Mouse (Mus musculus): ENCODE results near the gene Gstp2.

The Gstp2 gene

DNA sequence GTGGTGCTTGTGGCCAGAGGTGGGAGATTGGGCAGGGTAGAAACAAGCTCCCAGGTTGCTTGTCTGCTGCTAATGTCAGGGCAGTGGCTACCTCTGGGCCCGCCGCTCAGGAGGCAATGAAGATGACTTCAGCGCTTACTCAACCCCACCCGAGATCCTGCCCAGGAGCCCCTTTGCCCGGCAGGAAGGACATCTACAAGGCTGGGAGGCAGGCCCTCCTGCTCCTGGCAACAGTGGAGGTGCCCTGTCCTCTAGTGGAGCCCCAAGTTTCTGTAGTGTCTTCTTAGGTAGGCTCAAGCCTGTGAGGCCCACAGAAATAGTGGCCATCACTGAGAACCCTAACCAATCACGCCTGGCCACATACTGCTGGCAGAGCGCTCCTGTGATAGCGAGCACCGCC, 40.7 kb downstream of the Gstp2 start:
- no peak for DNase-seq

DNA sequence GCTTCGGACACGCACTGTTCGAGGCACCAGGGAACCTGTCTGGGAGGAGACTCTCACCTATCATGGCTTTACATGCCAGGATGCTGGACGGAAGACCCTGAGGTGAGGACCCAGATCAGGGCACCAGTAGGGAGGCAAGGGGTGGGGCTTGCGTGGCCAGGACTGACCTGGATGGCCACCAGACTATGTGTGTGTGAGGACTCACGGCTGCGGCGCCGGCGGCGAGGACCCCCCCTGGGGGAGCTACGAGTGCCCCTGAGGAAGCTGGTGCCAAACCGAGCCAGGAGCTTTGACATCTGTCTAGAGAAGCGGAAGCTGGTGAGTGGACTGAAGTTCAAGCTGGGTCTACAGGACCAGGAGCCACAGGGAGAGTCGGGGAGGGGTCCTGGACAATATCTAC, 41.5 kb downstream of the Gstp2 start:
- no peak for DNase-seq

DNA sequence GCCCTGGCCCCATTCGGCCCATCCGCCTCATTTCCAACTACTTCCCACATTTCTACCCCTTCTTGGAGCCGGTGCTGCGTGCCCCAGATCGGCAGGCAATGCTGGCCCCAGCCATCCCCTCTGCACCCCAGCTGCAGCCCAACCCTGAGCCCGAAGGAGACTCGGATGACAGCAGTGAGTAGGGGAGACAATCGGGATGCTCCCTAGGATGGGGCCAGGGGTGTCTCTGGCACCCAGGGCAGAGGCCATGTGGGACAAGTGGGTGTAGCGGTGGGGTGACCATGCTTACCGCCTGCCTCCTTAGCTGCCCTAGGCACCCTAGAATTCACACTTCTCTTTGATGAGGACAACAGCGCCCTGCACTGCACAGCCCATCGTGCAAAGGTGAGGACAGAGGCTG, 42.2 kb downstream of the Gstp2 start:
- no peak for DNase-seq

DNA sequence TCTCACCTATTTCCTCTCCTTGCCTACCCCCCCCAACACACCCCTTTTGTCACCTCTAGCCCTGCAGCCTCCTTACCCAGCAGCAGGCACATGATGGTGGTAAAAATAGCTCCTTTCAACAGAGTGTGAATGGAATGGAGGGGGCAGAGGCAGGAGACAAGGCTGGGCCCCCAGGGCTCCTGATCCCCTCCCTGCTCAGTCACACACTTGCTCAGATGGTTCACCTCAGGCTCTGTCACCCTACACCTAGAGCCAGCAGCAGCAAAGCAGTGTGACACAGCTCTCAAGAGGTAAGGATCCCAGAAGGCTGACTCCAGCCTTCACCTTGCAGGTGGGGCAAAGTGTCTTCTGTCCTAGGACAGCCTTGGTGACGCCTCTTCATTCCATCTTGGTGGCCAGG, 42.7 kb downstream of the Gstp2 start, which contains the start of gene Doc2g:
Gene Doc2g (plus strand): TSS at position 202 of the 400 bp plus-strand sequence.
- DNase-seq = no peak

DNA sequence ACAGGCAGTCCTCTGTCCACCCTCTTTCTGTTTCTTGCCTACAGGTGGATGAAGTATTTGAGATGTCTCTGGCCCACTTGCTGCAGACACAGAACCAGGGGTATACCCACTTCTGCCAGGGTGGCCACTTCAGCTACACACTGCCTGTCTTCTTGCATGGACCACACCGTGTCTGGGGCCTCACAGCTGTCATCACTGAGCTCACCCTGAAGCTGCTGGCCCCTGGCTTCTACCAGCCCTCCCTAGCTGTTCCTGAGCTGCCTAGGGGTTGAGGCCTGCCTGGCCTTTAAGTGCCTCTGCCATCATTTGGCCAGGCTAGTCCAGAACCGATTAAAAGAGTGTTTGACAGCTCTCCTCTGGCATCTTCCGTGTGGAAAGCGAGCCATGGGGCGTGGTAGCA, 44.1 kb downstream of the Gstp2 start:
- no peak for DNase-seq

DNA sequence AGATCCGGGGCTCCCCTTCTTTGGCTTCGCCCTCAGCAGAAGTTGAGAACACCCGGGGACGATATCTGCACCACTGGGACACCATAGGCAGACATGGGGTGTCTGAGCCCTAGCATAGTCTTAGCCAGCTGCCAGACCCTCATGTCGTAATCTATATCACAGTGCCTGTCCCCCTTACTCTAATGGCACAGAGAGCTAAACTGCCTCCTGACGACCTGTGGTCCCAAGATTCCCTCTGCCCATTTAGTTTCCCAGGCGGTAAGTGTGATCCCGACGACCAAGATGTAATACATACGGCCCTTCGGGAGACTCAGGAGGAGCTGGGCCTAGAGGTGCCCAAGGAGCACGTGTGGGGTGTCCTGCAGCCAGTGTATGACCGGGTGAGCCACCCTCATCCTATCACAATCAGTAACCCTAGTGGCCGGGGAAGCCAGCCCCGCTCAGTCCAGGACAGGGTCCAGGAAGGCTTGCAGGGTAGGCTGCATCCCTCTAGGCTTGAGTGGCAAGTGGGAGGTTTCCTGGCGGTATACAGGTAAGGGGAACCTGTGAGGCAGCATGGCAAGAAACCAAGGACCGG, 44.8 kb downstream of the Gstp2 start:
- no peak for DNase-seq

DNA sequence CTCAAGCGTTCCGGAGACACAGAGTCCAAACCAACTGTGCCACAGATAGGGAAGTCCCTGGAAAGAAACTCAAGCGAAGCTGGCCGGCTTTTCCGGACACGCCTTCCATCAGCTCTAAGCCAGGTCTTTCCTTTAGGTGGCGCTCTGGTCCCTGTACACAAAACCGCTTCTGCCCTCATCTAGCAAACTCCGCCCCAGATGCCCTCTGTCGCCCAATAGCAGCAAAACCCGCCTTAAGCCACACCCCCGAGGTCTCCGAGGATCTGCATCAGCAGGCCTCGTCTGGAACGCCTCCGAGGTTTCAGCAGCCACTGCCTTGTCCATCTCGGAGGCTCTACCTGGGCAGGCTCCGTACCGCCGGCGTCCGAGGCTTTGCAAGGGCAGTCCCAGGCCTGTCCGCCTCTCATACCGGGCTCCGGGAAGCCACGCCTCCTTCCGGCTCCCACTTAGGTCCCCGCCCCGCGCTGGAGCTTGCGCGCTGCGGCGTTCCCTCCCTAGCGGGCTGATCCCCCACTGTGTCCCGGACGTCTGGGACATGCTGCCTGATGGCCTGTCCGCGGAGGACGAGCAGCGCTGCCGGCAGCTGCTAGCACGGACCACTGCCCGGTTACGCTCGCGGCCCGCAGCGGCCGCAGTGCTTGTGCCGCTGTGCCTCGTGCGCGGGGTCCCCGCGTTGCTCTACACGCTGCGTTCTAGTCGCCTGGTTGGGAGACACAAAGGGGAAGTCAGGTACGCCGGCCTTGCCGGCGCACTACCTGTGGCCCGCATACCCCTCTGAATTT, 45.5 kb downstream of the Gstp2 start, which contains the start of the genes Nudt8 and Gm49405:
Gene Nudt8 (plus strand): TSS at position 462 of the 782 bp plus-strand sequence.
Gene Gm49405 (plus strand): TSS at position 508 of the 782 bp plus-strand sequence.
- DNase-seq = peak; percentile 98

DNA sequence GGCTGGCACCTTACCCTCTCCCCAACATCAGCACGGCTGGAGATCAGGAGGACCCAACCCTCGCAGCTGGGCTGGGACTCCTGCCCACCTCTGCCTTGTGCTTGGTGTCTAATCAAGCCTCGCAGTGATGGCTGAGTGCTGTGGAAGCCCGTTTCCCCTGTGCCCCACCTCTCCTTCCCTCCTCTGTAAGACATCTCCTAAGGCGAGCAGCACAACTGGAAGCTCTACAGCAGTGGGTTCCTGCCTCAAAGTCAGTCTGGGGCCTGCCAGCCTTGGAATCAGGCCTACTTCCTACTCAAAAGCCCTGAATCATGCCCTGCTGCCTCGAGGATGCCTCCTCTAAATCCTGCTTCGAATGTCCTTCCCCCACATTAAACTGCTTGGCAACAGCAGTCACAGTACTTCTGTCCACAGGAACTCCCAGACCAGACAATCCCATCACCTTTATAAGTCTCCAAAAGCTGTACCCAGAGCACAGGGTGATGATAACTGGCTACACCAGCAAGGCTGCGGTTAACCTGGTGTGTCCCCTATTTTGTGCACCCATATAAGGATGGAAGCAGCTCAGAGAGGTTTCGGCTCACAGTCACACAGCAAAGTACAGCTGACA, 46.6 kb downstream of the Gstp2 start:
- no peak for DNase-seq

DNA sequence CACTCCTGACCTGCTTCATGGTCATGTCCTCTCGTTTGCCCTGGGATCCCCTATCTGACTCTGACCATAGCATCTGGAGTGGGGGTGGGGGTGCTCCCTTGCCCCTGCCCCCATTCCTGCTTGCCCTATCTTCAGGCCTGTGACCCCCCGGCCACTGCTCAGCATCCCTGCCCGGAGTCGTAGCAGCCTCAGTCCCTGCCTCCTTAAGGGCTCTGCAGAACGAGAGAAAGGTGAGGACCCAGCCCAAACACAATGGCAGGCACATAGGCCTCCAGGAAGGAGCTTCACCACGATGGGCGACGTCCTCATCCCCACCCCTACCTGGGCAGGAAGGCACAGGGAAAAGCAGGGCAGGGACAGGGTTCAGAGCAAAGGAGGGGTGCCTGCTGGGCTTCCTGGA, 47.5 kb downstream of the Gstp2 start:
- no peak for DNase-seq

DNA sequence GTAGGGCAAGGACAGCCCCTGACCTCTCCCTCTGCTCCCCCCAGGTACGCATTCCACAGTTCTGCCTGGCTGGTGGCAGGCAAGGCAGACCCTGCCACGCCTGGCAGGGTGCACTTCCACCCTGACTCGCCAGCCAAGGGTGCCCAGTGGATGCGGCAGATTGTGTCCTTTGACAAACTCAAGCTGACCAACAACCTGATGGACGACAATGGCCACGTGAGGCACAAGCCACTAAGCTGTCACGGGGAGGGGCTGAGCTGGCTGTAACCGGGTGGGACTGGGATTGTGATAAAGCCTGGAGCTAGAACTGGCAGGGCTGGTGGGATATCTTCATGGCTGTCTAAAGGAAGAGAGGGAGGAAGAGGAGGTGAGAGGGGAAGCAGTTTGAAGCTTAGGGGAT, 48.6 kb downstream of the Gstp2 start:
- DNase-seq = no peak

DNA sequence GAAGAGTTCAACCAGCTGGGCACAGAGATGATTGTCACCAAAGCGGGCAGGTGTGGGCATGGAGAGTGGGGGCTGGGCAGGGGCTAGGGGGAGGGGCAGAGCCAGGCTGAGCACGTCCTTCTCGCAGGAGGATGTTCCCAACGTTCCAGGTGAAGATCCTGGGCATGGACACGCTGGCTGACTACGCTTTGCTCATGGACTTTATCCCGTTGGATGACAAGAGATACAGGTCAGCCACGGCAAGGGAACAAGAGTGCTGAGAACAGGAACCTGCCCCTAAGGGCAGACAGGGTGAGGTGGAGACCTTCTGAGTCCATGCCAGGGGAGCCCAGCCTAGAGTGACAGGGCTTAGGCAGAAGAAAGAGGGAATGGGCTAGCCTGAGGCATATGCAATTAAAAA, 49.1 kb downstream of the Gstp2 start:
- DNase-seq = peak; percentile 31

DNA sequence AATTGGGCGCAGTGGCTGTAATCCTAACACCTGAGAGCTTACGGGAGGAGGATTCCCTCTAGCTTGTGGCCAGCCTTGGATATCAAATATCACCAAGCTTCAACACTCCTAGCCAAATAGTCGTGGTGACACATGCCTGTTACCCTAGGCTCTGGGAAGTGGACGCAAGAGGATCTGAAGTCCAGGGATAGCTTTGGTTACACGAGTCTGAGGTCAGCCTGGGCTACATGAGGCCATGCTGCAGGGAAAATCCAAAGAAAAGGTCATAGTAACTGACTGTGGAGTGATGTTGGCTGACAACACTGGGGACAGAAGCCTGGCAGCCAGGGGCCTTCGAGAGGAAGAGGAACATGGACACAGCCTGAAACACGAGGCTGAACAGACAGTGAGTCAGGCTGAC, 49.7 kb downstream of the Gstp2 start:
- DNase-seq = no peak

DNA sequence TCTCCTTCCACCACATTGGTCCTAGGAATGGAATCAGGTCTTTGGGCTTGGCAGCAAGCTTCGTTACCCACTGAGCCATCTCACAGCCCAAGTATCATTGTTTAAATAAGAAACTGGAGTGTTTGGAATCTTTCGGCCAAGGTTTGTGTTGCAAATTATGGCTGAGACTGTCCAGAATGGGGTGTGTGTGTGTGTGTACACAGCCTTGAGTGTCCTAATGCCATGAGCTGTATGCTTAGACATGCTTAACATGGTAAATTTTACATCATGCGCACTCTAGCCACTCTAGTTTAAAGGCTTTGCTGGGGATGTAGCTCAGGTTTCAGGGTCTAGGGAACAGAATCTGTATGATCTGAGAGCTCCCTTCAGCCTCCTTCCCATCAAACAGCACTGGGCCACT, 50.3 kb downstream of the Gstp2 start:
- DNase-seq = no peak

DNA sequence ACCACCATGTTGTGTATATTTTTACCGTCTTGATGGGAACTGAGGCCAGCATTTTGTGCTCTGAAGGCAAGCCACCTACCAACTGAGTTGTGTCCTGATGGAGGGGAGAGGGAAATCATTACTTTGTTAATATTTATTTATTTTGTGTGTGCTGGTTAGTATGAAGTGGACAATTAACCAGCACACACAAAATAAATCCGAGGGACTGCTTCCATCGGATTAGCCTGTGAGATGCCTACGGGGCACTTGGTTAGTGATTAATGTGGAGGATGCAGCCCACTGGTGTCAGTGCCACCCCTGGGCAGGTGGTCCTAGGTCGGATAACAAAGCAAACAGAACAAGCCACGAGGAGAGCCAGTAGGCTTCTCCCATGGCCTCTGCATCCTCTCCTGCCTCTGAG, 50.9 kb downstream of the Gstp2 start:
- DNase-seq = no peak

DNA sequence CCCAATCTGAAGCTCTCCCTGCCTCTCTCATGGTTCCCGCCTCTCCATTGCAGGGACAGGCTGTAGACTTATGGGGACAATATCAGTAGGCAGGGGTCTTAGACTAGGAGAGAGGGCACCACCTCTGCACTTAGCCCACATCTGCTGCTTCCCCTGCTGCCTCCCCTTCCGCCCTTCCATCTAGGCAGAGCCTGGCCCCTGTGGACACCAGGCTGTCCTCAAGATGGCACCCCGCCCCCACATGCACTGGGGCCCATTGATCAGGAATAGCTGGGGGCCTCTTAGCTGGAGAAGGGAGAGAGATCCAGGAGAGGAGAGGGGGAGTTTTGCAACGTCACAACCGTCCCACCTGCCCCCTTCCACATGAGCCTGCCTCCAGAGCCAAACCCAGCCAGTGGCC, 53.4 kb downstream of the Gstp2 start, which contains the start of gene Tbx10:
Gene Tbx10 (plus strand): TSS at position 337 of the 400 bp plus-strand sequence.
- DNase-seq = no peak

DNA sequence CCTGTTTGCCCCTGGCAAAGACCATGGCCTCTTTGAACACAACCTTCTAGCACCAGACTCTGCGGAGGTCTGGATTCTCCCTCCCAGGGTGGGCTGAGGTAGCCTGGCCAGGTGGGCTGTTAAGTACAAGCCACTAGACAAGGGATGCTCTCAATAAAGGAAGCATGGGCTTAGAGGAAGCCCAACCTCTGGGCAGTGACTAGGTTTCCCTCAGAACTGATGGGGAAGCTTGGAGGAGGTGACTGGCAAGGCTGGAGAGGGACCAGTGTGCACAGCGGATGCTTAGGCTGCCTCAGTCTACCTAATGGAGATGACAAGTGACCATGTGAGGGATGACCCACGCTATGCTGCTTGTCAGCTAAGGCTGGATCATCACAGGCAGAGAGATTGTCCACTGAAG, 53.9 kb downstream of the Gstp2 start:
- no peak for DNase-seq

DNA sequence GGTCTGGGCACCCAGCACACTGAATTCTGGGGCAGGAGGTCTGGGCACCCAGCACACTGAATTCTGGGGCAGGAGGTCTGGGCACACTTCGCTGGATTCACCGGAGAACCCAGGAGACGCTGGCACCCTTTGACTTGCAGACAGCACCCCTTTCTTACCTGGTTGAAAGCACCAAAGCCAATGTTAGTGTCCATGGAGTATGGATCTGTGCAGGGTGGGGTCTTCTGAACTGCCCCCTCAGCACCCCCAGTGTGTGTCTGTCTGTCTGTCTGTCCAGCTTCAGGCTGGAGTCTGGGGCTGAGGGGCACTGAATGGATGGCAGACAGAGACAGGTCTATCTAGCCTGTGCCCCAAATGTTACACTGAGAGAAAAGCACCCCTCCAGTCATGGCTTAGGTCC, 54.3 kb downstream of the Gstp2 start:
- no peak for DNase-seq

DNA sequence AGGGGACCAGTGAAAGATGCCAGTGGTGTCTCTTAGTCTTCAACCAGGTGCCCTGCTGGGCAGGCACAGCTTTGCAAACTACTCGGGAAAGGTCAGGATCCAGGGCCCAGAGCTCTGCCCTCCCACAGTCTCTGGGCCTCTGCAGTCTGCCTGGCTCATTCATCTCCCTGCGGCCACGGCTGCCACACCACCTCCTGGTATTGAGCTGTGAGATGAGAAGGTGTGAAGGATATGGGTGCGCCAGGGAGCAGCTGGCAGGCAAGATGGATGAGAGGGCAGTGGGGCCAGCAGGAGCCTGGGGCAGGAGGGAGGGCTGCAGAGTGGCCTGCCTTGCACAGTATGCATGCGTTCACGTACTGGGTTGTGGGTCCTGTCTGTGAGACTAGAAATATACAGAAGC, 55.0 kb downstream of the Gstp2 start:
- DNase-seq = no peak
